Mouse (Mus musculus): ENCODE data around the gene Phex.

DNA sequence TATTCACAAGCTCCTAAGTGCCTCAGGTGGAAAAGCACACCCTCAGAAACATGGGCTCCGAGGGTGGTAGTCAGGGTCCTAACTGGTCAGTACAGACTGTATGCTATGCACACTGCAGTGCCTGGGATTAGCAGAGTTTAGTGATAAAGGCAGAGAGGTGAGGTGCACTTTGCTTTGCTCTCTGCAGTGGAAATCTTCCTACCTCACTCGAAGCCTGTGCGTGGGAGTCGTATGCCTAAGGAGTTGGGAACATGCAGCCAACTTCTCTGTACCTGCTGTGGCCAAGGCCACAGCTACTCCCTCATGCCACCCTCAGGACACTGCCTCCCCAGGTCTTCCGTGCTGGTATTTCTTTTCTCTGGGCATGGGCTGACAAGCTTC lies 109.3 kb downstream of the Phex start:
- TF ChIP-seq CTCF (IDR thresholded peaks at IDR 0.05; ENCODE audit: low read depth, low read length) (no peak), POLR2A (IDR thresholded peaks at IDR 0.05; ENCODE audit: borderline replicate concordance, low read depth, low read length) (no peak)

All from bone marrow macrophage, adult 2 months (primary cell).